Mouse (Mus musculus): ENCODE data around the gene Plxna4. TPM values are rescaled to one million over a fixed set of nuclear protein-coding genes. Genes with fewer than 3 reads are reported as not detected.

Plxna4 gene
- total and polyA plus RNA-seq, 2 experiments from 2014 or later: 10.1 to 43.4 TPM

DNA sequence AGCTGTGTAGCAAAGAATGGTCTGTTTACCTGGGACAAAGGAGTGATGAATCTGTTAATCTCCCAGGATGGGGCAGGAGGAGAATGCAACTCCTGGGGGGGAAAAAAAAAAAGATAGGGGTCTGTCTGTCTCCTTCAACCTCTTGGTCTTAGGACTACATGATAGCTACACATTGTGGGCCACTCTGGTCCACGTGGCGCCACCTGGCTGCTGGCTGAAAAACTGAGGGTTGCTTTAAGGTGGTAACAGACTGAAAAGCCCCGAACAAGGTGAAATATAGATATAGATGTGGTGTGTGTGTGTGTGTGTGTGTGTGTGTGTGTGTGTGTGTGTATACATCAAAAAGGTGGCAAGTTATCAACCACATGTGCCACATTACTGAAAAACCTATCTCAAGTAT lies 267.7 kb downstream of the Plxna4 start:
- TF ChIP-seq CTCF (IDR thresholded peaks at IDR 0.05; ENCODE audit: low read depth): peak; percentile 69
- no peak overlapping the region for H3K4me3 ChIP-seq (ENCODE audit: low read length)
- H3K27me3 ChIP-seq (ENCODE audit: insufficient read depth, low read length): no peaks in the 10 kb centered on the region
- no peak overlapping the region for H3K4me2 ChIP-seq (ENCODE audit: low read depth, low read length)
- H3K36me3 ChIP-seq (ENCODE audit: insufficient read depth, low read length): no peaks in the 10 kb centered on the region
- no peaks in the 10 kb centered on the region for H3K9me3 ChIP-seq (ENCODE audit: low read length)
- H3K9ac ChIP-seq (replicated peaks; ENCODE audit: low read length): no peak overlapping the region
- no peaks in the 10 kb centered on the region for H3K4me1 ChIP-seq (ENCODE audit: insufficient read depth, low read length)
- DNase-seq (ENCODE audit: low spot score) (no peak), ATAC-seq (no peak)
- WGBS: 43% methylated on average over 3 of the region's 3 CpGs
- H3K27ac ChIP-seq: no peak overlapping the region

DNA sequence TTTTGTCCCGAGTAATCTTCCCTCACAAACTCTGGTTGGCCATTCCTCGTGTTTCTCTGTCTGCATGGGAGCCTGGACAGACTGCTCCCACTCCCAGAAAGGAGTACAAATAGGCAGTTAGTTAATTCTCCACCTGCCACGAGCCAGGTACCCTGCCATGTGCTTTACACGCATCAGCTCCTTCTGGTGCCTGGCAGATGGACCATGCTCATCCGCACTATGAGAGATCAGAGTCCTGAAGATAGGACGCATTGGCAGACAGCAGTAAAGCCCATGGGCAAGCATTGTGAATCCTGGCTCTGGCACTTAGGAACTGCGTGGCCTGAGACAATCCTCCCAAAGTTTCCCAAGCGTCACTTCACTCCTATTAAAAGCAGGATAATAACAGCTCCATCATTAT lies 270.5 kb downstream of the Plxna4 start:
- ATAC-seq (no peak), DNase-seq (ENCODE audit: low spot score) (peak; percentile 32)
- WGBS: 65% methylated on average over 8 of the region's 8 CpGs
- Histone ChIP-seq H3K4me3 (ENCODE audit: low read length) (no peak overlapping the region), H3K36me3 (ENCODE audit: insufficient read depth, low read length) (no peaks in the 10 kb centered on the region), H3K27me3 (ENCODE audit: insufficient read depth, low read length) (no peaks in the 10 kb centered on the region), H3K4me1 (ENCODE audit: insufficient read depth, low read length) (peaks cover 3% of the 10 kb centered on the region), H3K4me2 (ENCODE audit: low read depth, low read length) (no peak overlapping the region), H3K9ac (replicated peaks; ENCODE audit: low read length) (no peak overlapping the region), H3K9me3 (ENCODE audit: low read length) (no peaks in the 10 kb centered on the region), H3K27ac (no peak overlapping the region)
- no peak for TF ChIP-seq CTCF (IDR thresholded peaks at IDR 0.05; ENCODE audit: low read depth)

DNA sequence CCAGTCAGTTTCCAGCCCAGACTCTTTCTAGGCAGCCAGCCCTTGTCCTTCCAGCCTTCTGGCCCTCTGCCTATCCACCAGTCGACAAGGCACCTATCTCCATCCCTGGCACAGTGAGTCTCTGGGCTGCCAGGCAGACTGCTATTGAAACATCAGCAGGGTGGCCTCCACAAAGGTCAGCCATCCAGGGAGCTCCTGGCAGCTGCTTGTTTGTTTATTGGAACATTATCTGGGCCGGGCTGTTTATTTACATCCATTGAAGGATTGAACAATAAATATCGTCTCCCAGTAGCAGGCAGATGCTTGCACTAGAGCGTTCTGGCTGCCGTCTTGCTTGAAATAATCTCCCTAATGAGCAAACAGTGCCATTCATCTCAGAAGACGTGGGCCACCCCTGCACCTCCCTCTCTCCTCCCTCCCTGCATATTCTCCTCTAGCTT lies 273.0 kb downstream of the Plxna4 start:
- 17% methylated on average over 6 of the region's 6 CpGs for WGBS
- Histone ChIP-seq H3K9me3 (ENCODE audit: low read length) (no peaks in the 10 kb centered on the region), H3K27ac (no peak overlapping the region), H3K36me3 (ENCODE audit: insufficient read depth, low read length) (no peaks in the 10 kb centered on the region), H3K4me1 (ENCODE audit: insufficient read depth, low read length) (peaks cover 3% of the 10 kb centered on the region), H3K4me2 (ENCODE audit: low read depth, low read length) (no peak overlapping the region), H3K4me3 (ENCODE audit: low read length) (no peak overlapping the region), H3K27me3 (ENCODE audit: insufficient read depth, low read length) (no peaks in the 10 kb centered on the region), H3K9ac (replicated peaks; ENCODE audit: low read length) (no peak overlapping the region)
- ATAC-seq (no peak; the same call in 1 of the 2 replicates), DNase-seq (ENCODE audit: low spot score) (peak; percentile 37)
- TF ChIP-seq CTCF (IDR thresholded peaks at IDR 0.05; ENCODE audit: low read depth): no peak

DNA sequence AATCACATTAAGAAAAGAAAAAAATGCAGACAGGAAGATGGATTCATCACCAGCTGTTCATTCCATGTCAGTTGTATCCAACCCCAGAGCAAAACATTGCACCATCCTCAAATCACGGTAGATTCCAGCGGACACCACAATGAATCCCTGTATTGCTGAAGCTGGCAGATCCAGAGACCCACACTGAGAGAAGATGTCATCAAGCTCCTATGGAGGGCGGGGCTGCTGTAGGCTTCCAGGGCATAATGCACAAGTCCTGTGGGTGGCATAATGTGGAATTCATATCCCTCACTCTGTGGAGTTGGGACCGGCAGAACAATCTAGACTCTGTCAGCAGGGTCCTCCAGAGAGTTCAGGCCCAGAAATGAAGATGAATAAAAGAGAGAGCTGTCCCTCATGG lies 278.8 kb downstream of the Plxna4 start:
- no peaks in the 10 kb centered on the region for H3K36me3 ChIP-seq (ENCODE audit: insufficient read depth, low read length)
- no peak for ATAC-seq

DNA sequence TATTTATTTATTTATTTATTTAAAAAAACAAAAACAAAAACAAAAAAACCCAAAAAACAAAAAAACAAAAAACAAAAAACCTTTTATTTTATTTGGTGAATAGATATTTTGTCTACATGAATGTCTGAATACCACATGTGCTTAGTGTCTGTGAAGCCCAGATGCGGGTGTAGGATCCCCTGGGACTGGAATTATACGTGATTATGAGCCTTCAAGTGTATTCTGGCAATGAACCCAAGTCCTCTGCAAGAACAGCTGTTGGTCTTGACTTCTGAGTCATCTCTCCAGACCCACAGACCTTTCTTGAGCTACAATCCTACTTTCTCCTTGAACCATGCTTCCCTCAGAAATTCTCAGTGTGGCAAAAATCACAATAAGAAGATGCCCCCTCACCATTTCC lies 287.4 kb downstream of the Plxna4 start:
- H3K4me2 ChIP-seq (ENCODE audit: low read depth, low read length): no peak overlapping the region
- no peak for ATAC-seq
- H3K27me3 ChIP-seq (ENCODE audit: insufficient read depth, low read length): no peaks in the 10 kb centered on the region
- no peaks in the 10 kb centered on the region for H3K36me3 ChIP-seq (ENCODE audit: insufficient read depth, low read length)
- H3K4me3 ChIP-seq (ENCODE audit: low read length): no peak overlapping the region
- H3K4me1 ChIP-seq (ENCODE audit: insufficient read depth, low read length): no peaks in the 10 kb centered on the region
- 64% methylated on average over 2 of the region's 2 CpGs for WGBS
- no peaks in the 10 kb centered on the region for H3K9me3 ChIP-seq (ENCODE audit: low read length)
- H3K27ac ChIP-seq: no peak overlapping the region
- DNase-seq (ENCODE audit: low spot score): no peak
- no peak overlapping the region for H3K9ac ChIP-seq (replicated peaks; ENCODE audit: low read length)
- no peak for TF ChIP-seq CTCF (IDR thresholded peaks at IDR 0.05; ENCODE audit: low read depth)

More for the DNA sequence above, 278.8 kb downstream of the Plxna4 start:
- no peak overlapping the region for H3K4me2 ChIP-seq (ENCODE audit: low read depth, low read length)
- no peak overlapping the region for H3K4me3 ChIP-seq (ENCODE audit: low read length)
- no peak for TF ChIP-seq CTCF (IDR thresholded peaks at IDR 0.05; ENCODE audit: low read depth)
- no peaks in the 10 kb centered on the region for H3K9me3 ChIP-seq (ENCODE audit: low read length)
- H3K9ac ChIP-seq (replicated peaks; ENCODE audit: low read length): no peak overlapping the region
- H3K4me1 ChIP-seq (ENCODE audit: insufficient read depth, low read length): no peaks in the 10 kb centered on the region
- no peaks in the 10 kb centered on the region for H3K27me3 ChIP-seq (ENCODE audit: insufficient read depth, low read length)
- WGBS: 58% methylated on average over 4 of the region's 4 CpGs
- H3K27ac ChIP-seq: no peak overlapping the region
- no peak for DNase-seq (ENCODE audit: low spot score)

DNA sequence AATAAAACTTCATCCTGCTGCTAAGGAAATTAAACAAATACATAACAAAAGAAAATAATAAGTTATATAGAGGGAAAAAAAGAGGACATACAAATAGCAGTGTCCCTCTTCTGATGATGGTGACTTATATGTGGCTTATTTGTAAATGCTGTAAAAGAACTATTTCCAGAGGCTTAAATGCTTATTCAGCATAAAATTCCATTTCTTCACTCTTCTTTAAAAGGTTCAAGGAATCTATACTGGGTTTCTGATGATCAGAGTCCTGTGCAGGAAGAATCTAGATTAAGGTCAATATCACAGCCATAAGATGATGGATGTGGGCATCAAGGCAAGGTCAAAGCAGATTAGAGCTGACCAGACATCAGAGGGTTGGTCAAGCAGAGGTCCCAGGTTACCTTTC lies 306.5 kb downstream of the Plxna4 start:
- Histone ChIP-seq H3K9me3 (ENCODE audit: low read length) (no peaks in the 10 kb centered on the region), H3K36me3 (ENCODE audit: insufficient read depth, low read length) (no peaks in the 10 kb centered on the region), H3K27ac (no peak overlapping the region), H3K4me1 (ENCODE audit: insufficient read depth, low read length) (no peaks in the 10 kb centered on the region), H3K27me3 (ENCODE audit: insufficient read depth, low read length) (no peaks in the 10 kb centered on the region), H3K9ac (replicated peaks; ENCODE audit: low read length) (no peak overlapping the region), H3K4me2 (ENCODE audit: low read depth, low read length) (no peak overlapping the region), H3K4me3 (ENCODE audit: low read length) (no peak overlapping the region)
- ATAC-seq: no peak
- TF ChIP-seq CTCF (IDR thresholded peaks at IDR 0.05; ENCODE audit: low read depth): no peak
- DNase-seq (ENCODE audit: low spot score): no peak

DNA sequence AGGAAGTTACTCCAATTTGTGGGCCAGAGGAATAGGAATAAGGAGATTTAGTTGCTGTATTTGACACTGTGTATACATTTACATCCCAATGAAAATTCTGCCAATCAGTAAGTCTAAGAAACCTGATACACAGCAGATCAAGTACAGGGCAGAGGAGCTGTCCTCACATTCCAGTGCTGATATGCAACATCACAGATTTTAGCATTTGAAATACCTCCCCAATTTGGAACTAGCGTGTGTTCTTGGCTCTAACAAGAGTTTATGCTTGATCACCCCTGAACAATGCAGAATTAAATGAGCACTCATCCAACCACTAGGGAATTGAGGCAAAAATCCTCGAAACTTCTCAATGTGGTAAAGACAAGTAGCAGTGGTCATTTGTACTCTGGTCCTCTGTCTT lies 307.3 kb downstream of the Plxna4 start:
- H3K4me1 ChIP-seq (ENCODE audit: insufficient read depth, low read length): no peaks in the 10 kb centered on the region
- no peak overlapping the region for H3K4me3 ChIP-seq (ENCODE audit: low read length)
- ATAC-seq (no peak), DNase-seq (ENCODE audit: low spot score) (peak; percentile 23)
- no peak overlapping the region for H3K27ac ChIP-seq
- no peak for TF ChIP-seq CTCF (IDR thresholded peaks at IDR 0.05; ENCODE audit: low read depth)
- no peaks in the 10 kb centered on the region for H3K9me3 ChIP-seq (ENCODE audit: low read length)
- H3K27me3 ChIP-seq (ENCODE audit: insufficient read depth, low read length): no peaks in the 10 kb centered on the region
- no peak overlapping the region for H3K4me2 ChIP-seq (ENCODE audit: low read depth, low read length)
- H3K9ac ChIP-seq (replicated peaks; ENCODE audit: low read length): no peak overlapping the region
- WGBS: 24% methylated on average over 2 of the region's 2 CpGs
- no peaks in the 10 kb centered on the region for H3K36me3 ChIP-seq (ENCODE audit: insufficient read depth, low read length)
